Mouse (Mus musculus): ENCODE data around the gene Tas2r114. TPM values are rescaled to one million over a fixed set of nuclear protein-coding genes. Genes with fewer than 3 reads are reported as not detected.

Tas2r114 gene
- polyA plus RNA-seq (2012; rRNA removed): not detected in 2 replicates

DNA sequence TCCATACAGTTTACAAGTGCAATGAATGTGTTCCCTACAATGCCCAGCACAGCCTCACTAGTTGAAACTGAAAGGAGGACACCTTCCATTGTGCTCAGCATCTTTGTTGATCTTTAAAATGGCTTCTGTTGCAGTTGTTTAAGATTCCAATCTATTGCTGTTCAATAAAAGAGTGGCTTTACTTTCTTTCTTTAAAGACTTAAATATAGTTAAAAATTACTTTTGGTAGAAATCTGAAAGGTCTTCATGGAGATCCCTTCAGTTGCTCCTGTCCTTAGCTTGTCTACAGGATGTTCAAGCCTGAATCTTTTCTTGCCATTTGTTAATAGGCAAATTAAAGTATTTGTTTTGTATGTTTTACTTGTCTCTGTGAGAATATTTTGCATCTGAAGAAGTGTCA, at the start of gene Tas2r114:
Gene Tas2r114 (minus strand): TSS at position 101 of the 400 bp plus-strand sequence.
- H3K27ac ChIP-seq (ENCODE audit: insufficient read depth, low read depth, low read length): no peak within 1 kb of the TSS
- no peak for TF ChIP-seq CTCF (conservative IDR thresholded peaks at IDR 0.05; ENCODE audit: insufficient read depth, insufficient read length, low read depth, low read length)
- TF ChIP-seq POLR2A (IDR thresholded peaks at IDR 0.05; ENCODE audit: low read depth, low read length): no peak
- H3K4me1 ChIP-seq (ENCODE audit: control insufficient read depth, insufficient read depth, low read length): no peaks in the 10 kb centered on the region
- H3K4me3 ChIP-seq (ENCODE audit: insufficient read depth, low read depth, low read length): no peak within 1 kb of the TSS
- no peak for DNase-seq
- H3K27me3 ChIP-seq (replicated peaks; ENCODE audit: control insufficient read depth, insufficient read depth, low read length): no peaks in the 10 kb centered on the region
- H3K36me3 ChIP-seq (ENCODE audit: control insufficient read depth, insufficient read depth, low read length): no peaks in the 10 kb centered on the region

DNA sequence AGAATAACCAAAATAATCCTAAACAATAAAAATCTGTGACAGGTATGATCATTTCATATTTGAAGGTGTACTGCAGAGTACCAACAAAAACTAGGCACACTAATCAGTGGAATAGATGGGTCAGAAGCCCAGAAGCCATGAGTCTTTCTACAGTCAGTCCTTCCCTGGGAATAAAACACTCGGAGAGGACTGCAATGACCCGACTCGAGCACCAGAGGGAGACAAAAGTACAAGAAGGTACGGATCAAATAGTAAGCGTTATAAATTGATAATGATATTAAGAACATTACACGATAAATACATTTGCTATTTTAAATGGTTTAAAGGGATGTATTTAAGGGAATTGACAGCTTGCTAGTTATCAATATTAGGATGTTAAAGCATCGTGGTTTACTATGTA, 22.9 kb upstream of the Tas2r114 start:
- Histone ChIP-seq H3K27ac (ENCODE audit: insufficient read depth, low read depth, low read length) (no peak overlapping the region), H3K27me3 (replicated peaks; ENCODE audit: control insufficient read depth, insufficient read depth, low read length) (no peaks in the 10 kb centered on the region), H3K4me1 (ENCODE audit: control insufficient read depth, insufficient read depth, low read length) (no peaks in the 10 kb centered on the region), H3K4me3 (ENCODE audit: insufficient read depth, low read depth, low read length) (no peak overlapping the region), H3K36me3 (ENCODE audit: control insufficient read depth, insufficient read depth, low read length) (no peaks in the 10 kb centered on the region)
- TF ChIP-seq POLR2A (IDR thresholded peaks at IDR 0.05; ENCODE audit: low read depth, low read length): no peak
- TF ChIP-seq CTCF (conservative IDR thresholded peaks at IDR 0.05; ENCODE audit: insufficient read depth, insufficient read length, low read depth, low read length): 0 out of 2 replicates have a peak, but pooled peaks have one; percentile 23
- 43% methylated on average over 7 of the region's 7 CpGs for WGBS
- no peak for DNase-seq

DNA sequence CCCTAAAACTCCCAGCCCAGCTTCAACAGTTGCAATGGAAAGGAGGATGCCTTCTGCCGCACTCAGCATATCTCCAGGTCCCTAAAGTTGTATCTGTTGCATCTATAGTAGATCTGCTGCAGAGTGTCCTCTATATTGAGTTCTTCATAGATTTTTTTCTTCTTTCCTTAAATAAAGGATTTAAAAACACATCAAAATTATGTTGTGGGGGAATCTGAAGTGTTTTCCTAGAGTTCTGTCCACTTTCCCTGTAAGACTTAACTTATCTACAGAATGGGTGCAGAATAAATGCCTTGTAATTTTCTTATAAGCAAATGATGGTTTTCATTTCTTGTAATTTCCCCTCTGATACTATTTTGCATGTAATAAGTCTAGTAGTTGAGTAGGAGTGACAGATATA, 2.5 kb downstream of the Tas2r114 start, which contains the start of gene Tas2r105:
Gene Tas2r105 (minus strand): TSS at position 101 of the 400 bp plus-strand sequence.
- 68% methylated on average over 1 of the region's 1 CpGs for WGBS
- no peak for TF ChIP-seq POLR2A (IDR thresholded peaks at IDR 0.05; ENCODE audit: low read depth, low read length)
- no peak for TF ChIP-seq CTCF (conservative IDR thresholded peaks at IDR 0.05; ENCODE audit: insufficient read depth, insufficient read length, low read depth, low read length)
- Histone ChIP-seq H3K27me3 (replicated peaks; ENCODE audit: control insufficient read depth, insufficient read depth, low read length) (no peaks in the 10 kb centered on the region), H3K4me3 (ENCODE audit: insufficient read depth, low read depth, low read length) (no peak within 1 kb of the TSS), H3K36me3 (ENCODE audit: control insufficient read depth, insufficient read depth, low read length) (no peaks in the 10 kb centered on the region), H3K27ac (ENCODE audit: insufficient read depth, low read depth, low read length) (no peak within 1 kb of the TSS), H3K4me1 (ENCODE audit: control insufficient read depth, insufficient read depth, low read length) (no peaks in the 10 kb centered on the region)
- no peak for DNase-seq

DNA sequence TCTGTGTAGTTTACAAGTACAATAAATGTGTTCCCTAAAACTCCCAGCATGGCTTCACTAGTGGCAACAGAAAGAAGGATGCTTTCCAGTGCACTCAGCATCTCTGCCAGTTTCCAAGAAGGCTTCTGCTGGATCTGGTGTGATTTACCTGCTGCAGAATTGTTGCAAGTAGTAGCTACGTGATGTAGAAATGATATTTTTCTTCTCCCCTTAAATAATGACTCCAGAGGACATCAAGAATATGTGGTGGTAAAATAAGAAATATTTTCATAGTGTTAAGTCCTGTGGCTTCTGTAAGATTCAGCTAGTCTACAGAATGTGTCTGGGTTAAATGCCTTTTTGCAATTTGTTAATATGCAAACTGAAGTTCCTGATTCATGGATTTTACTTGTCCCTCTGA, 4.2 kb downstream of the Tas2r114 start, which contains the start of gene Tas2r104:
Gene Tas2r104 (minus strand): TSS at position 101 of the 400 bp plus-strand sequence.
- H3K4me3 ChIP-seq (ENCODE audit: insufficient read depth, low read depth, low read length): no peak within 1 kb of the TSS
- no peak within 1 kb of the TSS for H3K27ac ChIP-seq (ENCODE audit: insufficient read depth, low read depth, low read length)
- WGBS: 75% methylated on average over 1 of the region's 1 CpGs
- no peak for DNase-seq
- TF ChIP-seq POLR2A (IDR thresholded peaks at IDR 0.05; ENCODE audit: low read depth, low read length): no peak
- TF ChIP-seq CTCF (conservative IDR thresholded peaks at IDR 0.05; ENCODE audit: insufficient read depth, insufficient read length, low read depth, low read length): no peak
- no peaks in the 10 kb centered on the region for H3K4me1 ChIP-seq (ENCODE audit: control insufficient read depth, insufficient read depth, low read length)
- H3K27me3 ChIP-seq (replicated peaks; ENCODE audit: control insufficient read depth, insufficient read depth, low read length): no peaks in the 10 kb centered on the region
- H3K36me3 ChIP-seq (ENCODE audit: control insufficient read depth, insufficient read depth, low read length): no peaks in the 10 kb centered on the region

DNA sequence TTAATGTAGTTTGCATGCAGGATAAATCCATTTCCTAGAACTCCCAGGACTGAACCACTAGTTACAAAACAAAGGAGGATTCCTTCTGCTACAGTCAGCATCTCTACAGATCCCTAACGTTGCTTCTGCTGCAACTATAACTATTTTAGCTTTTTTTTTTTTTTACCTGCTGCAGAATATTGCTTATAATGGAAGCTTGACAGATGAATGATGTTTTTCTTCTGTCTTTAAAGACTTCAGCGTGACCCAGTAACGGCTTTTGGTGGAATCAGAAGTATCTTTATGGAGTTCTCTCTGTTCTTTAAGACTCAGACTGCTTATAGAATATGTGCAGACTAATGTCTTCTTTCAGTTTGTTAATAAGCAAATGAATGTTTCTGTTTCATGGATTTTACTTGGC, 11.1 kb downstream of the Tas2r114 start, which contains the start of gene Tas2r106:
Gene Tas2r106 (minus strand): TSS at position 101 of the 400 bp plus-strand sequence.
- no peak for DNase-seq
- 57% methylated on average over 3 of the region's 3 CpGs for WGBS

DNA sequence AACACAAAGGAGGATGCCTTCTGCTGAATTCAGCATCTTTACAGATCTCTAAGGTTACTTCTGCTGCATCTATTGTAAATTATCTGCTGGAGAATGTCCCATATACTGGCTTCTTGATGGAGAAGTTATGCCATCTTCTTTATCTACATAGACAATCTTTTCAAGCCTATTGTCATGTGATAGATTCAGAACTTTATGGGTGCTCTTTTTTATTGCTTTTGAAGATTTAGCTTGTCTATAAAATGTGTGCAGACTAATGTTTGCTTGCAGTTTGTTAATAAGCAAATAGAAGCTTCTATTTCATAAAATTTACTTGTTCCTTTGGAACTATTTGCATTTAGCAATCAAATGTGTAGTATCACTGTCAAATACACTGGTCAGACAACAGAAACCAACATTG, 29.8 kb downstream of the Tas2r114 start, which contains the start of gene Tas2r107:
Gene Tas2r107 (minus strand): TSS at position 101 of the 400 bp plus-strand sequence.
- no peak within 1 kb of the TSS for H3K4me3 ChIP-seq (ENCODE audit: insufficient read depth, low read depth, low read length)
- H3K36me3 ChIP-seq (ENCODE audit: control insufficient read depth, insufficient read depth, low read length): no peaks in the 10 kb centered on the region
- no peak for DNase-seq
- no peak within 1 kb of the TSS for H3K27ac ChIP-seq (ENCODE audit: insufficient read depth, low read depth, low read length)
- H3K4me1 ChIP-seq (ENCODE audit: control insufficient read depth, insufficient read depth, low read length): no peaks in the 10 kb centered on the region
- TF ChIP-seq POLR2A (IDR thresholded peaks at IDR 0.05; ENCODE audit: low read depth, low read length) (no peak), CTCF (conservative IDR thresholded peaks at IDR 0.05; ENCODE audit: insufficient read depth, insufficient read length, low read depth, low read length) (no peak)
- H3K27me3 ChIP-seq (replicated peaks; ENCODE audit: control insufficient read depth, insufficient read depth, low read length): no peaks in the 10 kb centered on the region

More for the DNA sequence above, 11.1 kb downstream of the Tas2r114 start, which contains the start of gene Tas2r106:
- TF ChIP-seq CTCF (conservative IDR thresholded peaks at IDR 0.05; ENCODE audit: insufficient read depth, insufficient read length, low read depth, low read length) (no peak), POLR2A (IDR thresholded peaks at IDR 0.05; ENCODE audit: low read depth, low read length) (no peak)
- Histone ChIP-seq H3K4me1 (ENCODE audit: control insufficient read depth, insufficient read depth, low read length) (no peaks in the 10 kb centered on the region), H3K27ac (ENCODE audit: insufficient read depth, low read depth, low read length) (no peak within 1 kb of the TSS), H3K36me3 (ENCODE audit: control insufficient read depth, insufficient read depth, low read length) (no peaks in the 10 kb centered on the region), H3K4me3 (ENCODE audit: insufficient read depth, low read depth, low read length) (no peak within 1 kb of the TSS), H3K27me3 (replicated peaks; ENCODE audit: control insufficient read depth, insufficient read depth, low read length) (no peaks in the 10 kb centered on the region)

Other genes starting within 250 kb of the Tas2r114 start
- gene 5430401F13Rik, start 203.7 kb downstream of the Tas2r114 start, polyA plus RNA-seq (2012; rRNA removed): not detected in 2 replicates
- gene Gm6619, start 203.7 kb downstream of the Tas2r114 start, polyA plus RNA-seq (2012; rRNA removed): not detected in 2 replicates
- gene Tas2r130, start 59.2 kb downstream of the Tas2r114 start, polyA plus RNA-seq (2012; rRNA removed): not detected in 2 replicates
- not detected in 2 replicates for gene Tas2r107, start 29.9 kb downstream of the Tas2r114 start, polyA plus RNA-seq (2012; rRNA removed)
- gene Tas2r106, start 11.2 kb downstream of the Tas2r114 start, polyA plus RNA-seq (2012; rRNA removed): not detected in 2 replicates
- not detected in 2 replicates for gene Tas2r104, start 4.3 kb downstream of the Tas2r114 start, polyA plus RNA-seq (2012; rRNA removed)
- gene Tas2r105, start 2.6 kb downstream of the Tas2r114 start, polyA plus RNA-seq (2012; rRNA removed): not detected in 2 replicates

Data from kidney, adult 2 months (tissue).